Mouse (Mus musculus) kidney, embryonic 15.5 days (tissue): Measurements from ENCODE around the gene Mta3. TPM values are rescaled to one million over a fixed set of nuclear protein-coding genes. Genes with fewer than 3 reads are reported as not detected.
"Not testable (repeated sequence)": the region's sequence is repeated elsewhere in the genome, so short reads cannot be mapped to it uniquely, and the experiment has no call there.

Source experiments
- ATAC-seq: fragments of 200-750 bp; cut with Nextera tagmentation; replicated peaks from 2 replicates; pipeline ENCODE4 v1.8.0; 2017; ENCODE audit warnings: moderate TSS enrichment; ENCODE audit not compliant: low FRiP score
- H3K27ac ChIP-seq: fragments of 300-500 bp; sonication (generic); 2 replicates; pipeline ENCODE4 v1.5.1; 2015; ENCODE audit warnings: mild to moderate bottlenecking, inconsistent platforms
- H3K27me3 ChIP-seq: fragments of 300-500 bp; sonication (generic); 2 replicates; pipeline ENCODE4 v1.6.1; 2015; ENCODE audit warnings: inconsistent platforms
- H3K36me3 ChIP-seq: fragments of 300-500 bp; sonication (generic); 2 replicates; pipeline ENCODE4 v1.6.1; 2015; ENCODE audit warnings: inconsistent platforms
- H3K4me1 ChIP-seq: fragments of 300-500 bp; sonication (generic); 2 replicates; pipeline ENCODE4 v1.6.1; 2015; ENCODE audit warnings: inconsistent platforms
- H3K4me2 ChIP-seq: fragments of 300-500 bp; sonication (generic); 2 replicates; pipeline ENCODE4 v1.6.1; 2015; ENCODE audit warnings: moderate library complexity, mild to moderate bottlenecking, inconsistent platforms
- H3K4me3 ChIP-seq: fragments of 300-500 bp; sonication (generic); replicated peaks from 2 replicates; pipeline ENCODE4 v1.5.1; 2015; ENCODE audit warnings: mild to moderate bottlenecking, inconsistent platforms
- H3K9ac ChIP-seq: fragments of 300-500 bp; sonication (generic); 2 replicates; pipeline ENCODE4 v1.6.1; 2015; ENCODE audit warnings: mild to moderate bottlenecking, inconsistent platforms
- H3K9me3 ChIP-seq: fragments of 300-500 bp; sonication (generic); replicated peaks from 2 replicates; pipeline ENCODE4 v1.6.1; 2016; ENCODE audit warnings: inconsistent platforms
- WGBS: fragments of 180-500 bp; shearing (Covaris S2); methylation state at CpG from one replicate; pipeline ENCODE4 v1.1.7; 2015; ENCODE audit warnings: mixed read lengths; 5-methylcytosine and 5-hydroxymethylcytosine counted together
- polyA plus RNA-seq: library from polyadenylated mRNA; unstranded; fragments of >200 nt; fragmentation: Nextera tagmentation; extraction: Ambion mirVana; gene quantifications from 2 replicates; pipeline ENCODE4 v1.2.1, GENCODE M21; 2015

Mta3 gene
- polyA plus RNA-seq, 1 experiment from 2014 or later, result 45.9 TPM

DNA sequence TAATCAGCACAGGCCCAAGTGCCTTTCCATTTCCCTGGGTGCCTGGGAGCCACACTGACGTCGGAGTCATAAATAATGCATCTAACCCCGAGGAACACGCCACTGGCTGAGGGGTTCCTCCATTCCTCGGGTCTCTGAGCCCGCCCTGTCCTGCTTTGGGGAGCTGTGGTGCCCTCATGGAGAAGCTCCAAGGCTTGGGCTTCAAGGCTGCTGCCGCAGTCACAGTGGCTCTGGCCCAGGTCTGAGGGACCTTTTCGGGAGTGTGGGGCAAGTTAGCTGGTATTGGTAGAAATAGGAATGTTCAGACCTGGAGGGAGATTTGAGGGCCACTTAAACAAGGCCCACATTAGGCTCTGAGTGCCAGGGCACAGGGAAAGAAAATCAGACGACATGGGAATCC is 12.0 kb upstream of the Mta3 start:
- WGBS, result 69% methylated on average over 9 of the region's 9 CpGs

GRCm38 (mm10) chr17:83695785-83696184 is 10.2 kb upstream of the Mta3 start:
- Histone ChIP-seq H3K36me3 (no peaks in the 10 kb centered on the region), H3K27ac (no peak overlapping the region), H3K9me3 (no peaks in the 10 kb centered on the region), H3K4me3 (no peak overlapping the region), H3K27me3 (no peaks in the 10 kb centered on the region), H3K4me2 (no peak overlapping the region), H3K4me1 (peaks cover 22% of the 10 kb centered on the region), H3K9ac (no peak overlapping the region)
- WGBS, result 77% methylated on average over 2 of the region's 2 CpGs
- no peak for ATAC-seq

More for the DNA sequence above, 12.0 kb upstream of the Mta3 start:
- Histone ChIP-seq H3K4me3 (no peak overlapping the region), H3K4me1 (peaks cover 7% of the 10 kb centered on the region; the same call in 1 of the 2 replicates), H3K4me2 (no peak overlapping the region), H3K27ac (no peak overlapping the region), H3K27me3 (no peaks in the 10 kb centered on the region), H3K36me3 (no peaks in the 10 kb centered on the region), H3K9ac (no peak overlapping the region), H3K9me3 (no peaks in the 10 kb centered on the region)
- ATAC-seq, result no peak

DNA sequence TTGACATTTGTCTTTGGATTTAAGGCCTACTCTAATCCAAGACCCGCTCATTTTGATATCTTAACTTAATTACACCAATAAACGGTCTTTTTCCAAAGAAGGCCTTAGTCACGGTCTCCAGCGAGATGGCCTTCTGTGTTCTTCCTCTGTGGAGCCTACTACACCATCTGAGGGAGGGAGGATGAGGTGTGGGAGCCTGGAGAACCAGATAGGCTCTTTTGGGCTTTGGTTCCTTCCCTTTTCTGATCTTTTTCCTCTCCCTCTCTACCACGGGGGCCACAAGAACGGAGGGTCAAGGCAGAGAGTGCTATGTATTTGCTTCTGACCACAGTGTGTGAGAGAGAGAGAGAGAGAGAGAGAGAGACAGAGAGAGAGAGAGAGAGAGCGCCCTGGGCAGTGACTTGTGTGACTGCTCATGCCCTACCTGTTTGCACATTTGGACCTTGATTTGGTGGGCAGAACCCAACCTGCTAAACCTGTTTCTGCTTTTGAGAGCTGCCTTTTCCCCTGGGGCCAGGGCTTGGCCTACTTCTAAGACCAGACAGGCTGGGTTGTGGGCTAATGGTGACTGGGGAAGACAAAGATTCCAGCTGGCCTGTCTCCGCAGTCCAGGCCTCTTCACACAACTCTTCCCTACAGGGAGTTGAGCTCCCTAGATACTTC is 6.8 kb upstream of the Mta3 start:
- Histone ChIP-seq H3K4me2 (no peak overlapping the region), H3K4me3 (no peak overlapping the region), H3K9ac (no peak overlapping the region), H3K9me3 (no peaks in the 10 kb centered on the region), H3K4me1 (peaks cover 16% of the 10 kb centered on the region), H3K27me3 (no peaks in the 10 kb centered on the region), H3K27ac (peak overlapping the region; percentile 45; the same call in 1 of the 2 replicates), H3K36me3 (no peaks in the 10 kb centered on the region)
- 82% methylated on average over 8 of the region's 8 CpGs for WGBS
- no peak for ATAC-seq

GRCm38 (mm10) chr17:83700125-83700524 is 5.8 kb upstream of the Mta3 start:
- no peak overlapping the region for H3K4me3 ChIP-seq
- no peak for ATAC-seq
- H3K9ac ChIP-seq, result no peak overlapping the region
- H3K9me3 ChIP-seq, result no peaks in the 10 kb centered on the region
- WGBS, result 69% methylated on average over 9 of the region's 9 CpGs
- H3K27me3 ChIP-seq, result no peaks in the 10 kb centered on the region
- H3K36me3 ChIP-seq, result no peaks in the 10 kb centered on the region
- H3K4me1 ChIP-seq, result peaks cover 16% of the 10 kb centered on the region
- peak overlapping the region; percentile 45; the same call in 1 of the 2 replicates for H3K27ac ChIP-seq
- H3K4me2 ChIP-seq, result no peak overlapping the region

DNA sequence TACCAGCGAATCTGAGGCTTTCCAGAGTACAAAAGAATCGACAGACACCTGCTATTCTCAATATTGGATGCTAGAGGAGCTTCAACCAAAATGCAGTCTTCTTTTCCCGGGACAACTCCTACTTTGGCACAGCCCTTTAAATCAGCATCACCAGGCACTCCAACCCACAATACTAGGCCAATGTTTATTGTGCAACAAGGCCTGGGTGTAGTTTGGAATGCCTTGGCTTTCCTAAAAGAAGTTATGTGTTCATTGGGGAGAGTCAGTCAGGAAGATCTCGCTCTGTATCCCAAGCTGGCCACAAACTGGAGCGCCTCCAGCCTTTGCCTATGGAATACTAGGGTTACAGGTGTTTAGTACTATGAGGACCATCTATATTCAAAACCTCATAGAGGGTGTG is 1.5 kb upstream of the Mta3 start:
- H3K9me3 ChIP-seq, result no peaks in the 10 kb centered on the region
- no peak overlapping the region for H3K4me2 ChIP-seq
- no peak overlapping the region for H3K9ac ChIP-seq
- no peaks in the 10 kb centered on the region for H3K27me3 ChIP-seq
- peaks cover 37% of the 10 kb centered on the region for H3K4me1 ChIP-seq
- no peaks in the 10 kb centered on the region for H3K36me3 ChIP-seq
- ATAC-seq, result no peak
- 92% methylated on average over 5 of the region's 5 CpGs for WGBS
- H3K27ac ChIP-seq, result no peak overlapping the region
- no peak overlapping the region for H3K4me3 ChIP-seq

GRCm38 (mm10) chr17:83705352-83706115 is 429 bp upstream of the Mta3 start:
- ATAC-seq, result peak; percentile 71
- peak overlapping the region; percentile 92 for H3K27ac ChIP-seq
- WGBS, result 4% methylated on average over 38 of the region's 38 CpGs

DNA sequence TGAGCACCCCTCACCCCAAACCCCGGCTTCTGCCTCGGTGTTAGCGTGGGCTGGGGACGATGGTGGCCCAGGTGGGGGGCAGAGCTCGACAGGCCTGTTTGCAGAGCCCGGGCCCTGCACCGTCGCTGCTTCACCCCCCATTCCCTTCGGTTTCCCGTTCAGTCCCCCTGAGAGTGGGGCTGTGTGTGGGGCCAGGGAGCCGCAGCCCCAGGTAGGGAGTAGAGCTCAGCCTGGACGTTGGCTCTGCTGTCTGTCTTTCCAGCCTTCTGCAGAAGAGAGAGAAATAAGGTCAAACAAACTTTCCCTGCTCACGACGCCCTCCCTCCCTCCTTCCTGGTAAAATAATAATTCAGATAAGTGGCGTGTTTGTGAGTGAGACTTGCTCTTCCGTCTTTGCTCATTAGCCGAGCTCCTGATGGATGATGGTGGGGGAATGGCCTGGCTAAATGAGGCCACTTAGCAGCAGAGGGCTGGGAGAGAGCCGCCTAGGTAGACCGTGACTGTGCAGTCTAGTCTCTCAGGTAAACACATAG is 697 bp downstream of the Mta3 start:
- peak overlapping the region; percentile 92 for H3K27ac ChIP-seq
- peaks cover 26% of the 10 kb centered on the region for H3K4me1 ChIP-seq
- ATAC-seq, result peak; percentile 80
- H3K27me3 ChIP-seq, result no peaks in the 10 kb centered on the region
- H3K36me3 ChIP-seq, result 0 out of 2 replicates have a peak, but pooled peaks cover 5% of the 10 kb centered on the region
- peak overlapping the region; percentile 76 for H3K9ac ChIP-seq
- WGBS, result under 1% methylated on average over 19 of the region's 19 CpGs
- no peaks in the 10 kb centered on the region for H3K9me3 ChIP-seq
- H3K4me3 ChIP-seq, result peak overlapping the region; percentile 70
- H3K4me2 ChIP-seq, result peak overlapping the region; percentile 82

More at GRCm38 (mm10) chr17:83705352-83706115, 429 bp upstream of the Mta3 start:
- H3K9ac ChIP-seq, result peak overlapping the region; percentile 76
- H3K4me1 ChIP-seq, result peaks cover 28% of the 10 kb centered on the region
- H3K27me3 ChIP-seq, result no peaks in the 10 kb centered on the region
- peak overlapping the region; percentile 82 for H3K4me2 ChIP-seq
- H3K4me3 ChIP-seq, result peak overlapping the region; percentile 70
- no peaks in the 10 kb centered on the region for H3K9me3 ChIP-seq
- 0 out of 2 replicates have a peak, but pooled peaks cover 5% of the 10 kb centered on the region for H3K36me3 ChIP-seq

DNA sequence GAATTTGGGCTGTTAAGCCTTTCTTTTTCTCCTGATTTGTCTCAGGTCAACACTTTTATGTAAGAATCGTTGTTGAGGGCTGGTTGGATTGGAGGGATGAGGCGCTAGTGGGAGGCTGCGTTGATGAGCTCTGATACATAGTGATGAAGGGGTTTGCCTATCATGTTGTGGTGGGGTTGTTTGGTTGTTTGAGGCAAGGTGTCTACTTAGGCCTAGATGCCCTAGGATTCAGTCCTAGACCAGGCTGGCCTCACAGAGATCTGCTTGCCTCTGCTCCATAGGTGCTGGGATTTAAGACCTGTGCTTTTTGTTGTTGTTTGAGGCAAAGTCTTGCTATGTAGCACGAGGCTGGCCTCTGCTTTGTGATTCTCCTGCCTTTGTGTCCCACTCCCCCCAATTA is 1.4 kb downstream of the Mta3 start:
- no peak overlapping the region for H3K4me3 ChIP-seq
- no peak for ATAC-seq
- peaks cover 5% of the 10 kb centered on the region; the same call in 1 of the 2 replicates for H3K36me3 ChIP-seq
- 80% methylated on average over 4 of the region's 4 CpGs for WGBS
- H3K27ac ChIP-seq, result peak overlapping the region; percentile 92; the same call in 1 of the 2 replicates
- no peaks in the 10 kb centered on the region for H3K9me3 ChIP-seq
- H3K9ac ChIP-seq, result peak overlapping the region; percentile 76; the same call in 1 of the 2 replicates
- H3K4me2 ChIP-seq, result peak overlapping the region; percentile 82
- peaks cover 26% of the 10 kb centered on the region for H3K4me1 ChIP-seq
- H3K27me3 ChIP-seq, result no peaks in the 10 kb centered on the region

DNA sequence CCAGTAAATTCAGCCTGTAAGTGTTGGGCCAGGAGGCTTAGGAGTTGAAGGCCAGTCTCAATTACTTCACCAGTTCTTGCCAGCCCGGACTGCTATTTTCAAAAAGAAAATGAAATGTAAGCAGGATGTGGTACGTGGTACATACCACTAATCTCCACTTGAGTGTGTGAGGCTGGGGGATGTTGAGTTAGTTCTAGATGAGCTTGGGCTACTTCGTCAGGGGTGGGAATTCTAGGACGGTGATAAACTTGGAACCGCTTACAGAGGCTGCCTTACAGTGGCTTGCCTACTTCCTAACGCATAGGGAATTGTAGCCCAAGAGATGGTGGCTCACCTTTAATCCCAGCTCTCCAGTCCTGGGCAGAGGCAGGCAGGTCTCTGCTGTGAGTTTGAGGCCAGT is 1.9 kb downstream of the Mta3 start:
- Histone ChIP-seq H3K9me3 (no peaks in the 10 kb centered on the region), H3K4me2 (peak overlapping the region; percentile 82; the same call in 1 of the 2 replicates), H3K36me3 (peaks cover 5% of the 10 kb centered on the region; the same call in 1 of the 2 replicates), H3K4me1 (peaks cover 26% of the 10 kb centered on the region), H3K27me3 (no peaks in the 10 kb centered on the region), H3K27ac (no peak overlapping the region), H3K9ac (no peak overlapping the region), H3K4me3 (no peak overlapping the region)
- no peak for ATAC-seq
- 90% methylated on average over 6 of the region's 6 CpGs for WGBS

GRCm38 (mm10) chr17:83708256-83708655 is 2.3 kb downstream of the Mta3 start:
- peaks cover 26% of the 10 kb centered on the region for H3K4me1 ChIP-seq
- H3K27me3 ChIP-seq, result no peaks in the 10 kb centered on the region
- H3K27ac ChIP-seq, result no peak overlapping the region
- H3K4me3 ChIP-seq, result no peak overlapping the region
- H3K9me3 ChIP-seq, result no peaks in the 10 kb centered on the region
- H3K36me3 ChIP-seq, result peaks cover 5% of the 10 kb centered on the region; the same call in 1 of the 2 replicates
- no peak overlapping the region for H3K9ac ChIP-seq
- ATAC-seq, result no peak
- no peak overlapping the region for H3K4me2 ChIP-seq
- 85% methylated on average over 10 of the region's 10 CpGs for WGBS

DNA sequence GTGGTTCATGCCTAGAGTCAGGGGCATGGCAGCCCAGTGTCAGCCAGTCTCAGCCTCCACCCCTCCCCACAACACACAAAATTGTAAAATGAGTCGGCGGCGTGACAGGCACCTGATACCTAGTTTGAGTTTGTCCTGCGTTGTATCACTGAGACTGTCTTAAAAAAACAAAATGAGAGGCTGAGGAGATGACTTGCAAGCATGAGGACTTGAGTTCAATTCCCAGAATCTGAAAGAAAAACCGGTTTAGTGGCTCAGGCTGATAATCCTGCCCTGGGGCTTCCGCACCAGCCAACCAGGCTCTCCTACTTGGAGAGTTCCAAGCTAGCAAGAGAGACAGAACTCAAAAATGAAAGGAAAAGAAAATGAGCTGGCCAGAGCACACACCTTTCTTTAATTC is 2.9 kb downstream of the Mta3 start:
- no peak for ATAC-seq
- H3K4me1 ChIP-seq, result peaks cover 26% of the 10 kb centered on the region
- no peak overlapping the region for H3K4me2 ChIP-seq
- WGBS, result 83% methylated on average over 6 of the region's 6 CpGs
- H3K27ac ChIP-seq, result no peak overlapping the region
- H3K36me3 ChIP-seq, result peaks cover 5% of the 10 kb centered on the region; the same call in 1 of the 2 replicates
- H3K9me3 ChIP-seq, result no peaks in the 10 kb centered on the region
- no peaks in the 10 kb centered on the region for H3K27me3 ChIP-seq
- H3K4me3 ChIP-seq, result no peak overlapping the region
- H3K9ac ChIP-seq, result no peak overlapping the region

DNA sequence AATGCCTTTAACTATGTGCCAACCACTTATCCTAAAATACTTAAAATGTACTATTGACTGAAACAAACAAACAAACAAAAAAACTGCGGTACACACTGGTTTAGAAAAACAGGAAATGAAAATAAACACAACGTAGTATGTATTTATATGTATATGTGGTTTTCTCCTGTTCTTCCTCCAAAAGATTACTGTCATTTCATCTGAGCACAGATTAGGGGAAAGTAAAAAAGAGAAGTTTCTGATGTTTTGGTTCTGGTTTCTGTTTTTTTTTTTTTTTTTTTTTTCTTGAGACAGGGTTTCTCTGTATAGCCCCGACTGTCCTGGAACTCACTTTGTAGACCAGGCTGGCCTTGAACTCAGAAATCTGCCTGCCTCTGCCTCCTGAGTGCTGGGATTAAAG is 3.6 kb downstream of the Mta3 start:
- H3K4me2 ChIP-seq, H3K4me3 ChIP-seq, H3K9me3 ChIP-seq, H3K9ac ChIP-seq, ATAC-seq, H3K27me3 ChIP-seq, H3K27ac ChIP-seq, H3K36me3 ChIP-seq: not testable (repeated sequence)
- WGBS, result 93% methylated on average over 3 of the region's 3 CpGs
- H3K4me1 ChIP-seq, result peaks cover 26% of the 10 kb centered on the region
